Mouse (Mus musculus): ENCODE results near the gene Atp5e.

The Atp5e gene

GRCm38 (mm10) chr2:174421107-174421506 is 42.8 kb downstream of the Atp5e start:
- DNase-seq (ENCODE audit: extremely low read depth, low read depth, low spot score): no peak

- no peak for DNase-seq (ENCODE audit: extremely low read depth, low read depth, low spot score)
These were observed 48.1 kb downstream of the Atp5e start, which contains the start of gene Nelfcd for GRCm38 (mm10) chr2:174415731-174416310. Nelfcd (plus strand) TSS chr2:174415804.

GRCm38 (mm10) chr2:174415001-174415730 is 48.7 kb downstream of the Atp5e start:
- peak; percentile 33 for DNase-seq (ENCODE audit: extremely low read depth, low read depth, low spot score)

- DNase-seq (ENCODE audit: extremely low read depth, low read depth, low spot score): no peak
These were observed 50.8 kb downstream of the Atp5e start for GRCm38 (mm10) chr2:174413127-174413526.
